Mouse (Mus musculus): ENCODE data around the gene Gm20671.
"Not testable (repeated sequence)": the region's sequence is repeated elsewhere in the genome, so short reads cannot be mapped to it uniquely, and the experiment has no call there.

The Gm20671 gene

DNA sequence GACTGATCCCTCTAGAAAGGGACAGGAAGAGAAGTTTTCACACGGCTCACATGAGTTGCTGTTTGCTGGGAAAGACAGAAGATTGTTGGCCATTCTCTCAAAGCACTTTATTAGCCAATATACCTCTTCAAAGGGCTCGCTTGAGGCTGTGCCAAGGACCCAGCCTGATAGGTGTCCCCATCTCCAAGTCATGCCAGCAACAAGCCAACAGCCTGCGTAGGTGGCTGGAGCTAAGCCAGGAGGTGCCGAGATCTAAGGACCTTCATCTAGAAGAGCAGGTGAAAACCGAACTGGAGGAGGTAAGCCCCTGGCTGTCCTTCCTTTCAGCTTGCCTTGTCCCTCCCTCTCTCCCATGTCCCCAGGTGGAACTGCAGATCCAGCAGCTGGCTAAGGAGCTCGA, 91.1 kb downstream of the Gm20671 start:
- no peak for DNase-seq (ENCODE audit: low read depth, low spot score)

DNA sequence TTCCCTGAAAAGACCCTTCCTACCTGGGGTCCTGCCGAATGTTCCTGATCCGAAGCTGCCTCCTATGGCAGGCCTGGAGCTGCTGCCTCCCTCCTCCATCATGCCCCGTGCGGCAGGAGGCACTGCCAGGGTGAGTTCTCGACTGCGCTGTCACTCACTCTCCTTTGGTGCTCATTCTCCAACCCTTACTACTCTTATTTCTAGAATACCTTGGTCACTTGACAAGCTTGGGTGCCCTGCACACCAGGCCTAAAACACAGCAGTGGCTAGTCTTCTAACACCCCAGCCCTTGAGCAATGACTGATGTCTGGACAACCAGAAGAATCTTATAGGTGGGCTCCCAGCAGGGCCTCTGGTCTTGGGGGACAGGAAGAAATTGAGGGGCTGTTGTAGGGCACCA, 93.0 kb downstream of the Gm20671 start:
- not testable (repeated sequence) for DNase-seq (ENCODE audit: low read depth, low spot score)

DNA sequence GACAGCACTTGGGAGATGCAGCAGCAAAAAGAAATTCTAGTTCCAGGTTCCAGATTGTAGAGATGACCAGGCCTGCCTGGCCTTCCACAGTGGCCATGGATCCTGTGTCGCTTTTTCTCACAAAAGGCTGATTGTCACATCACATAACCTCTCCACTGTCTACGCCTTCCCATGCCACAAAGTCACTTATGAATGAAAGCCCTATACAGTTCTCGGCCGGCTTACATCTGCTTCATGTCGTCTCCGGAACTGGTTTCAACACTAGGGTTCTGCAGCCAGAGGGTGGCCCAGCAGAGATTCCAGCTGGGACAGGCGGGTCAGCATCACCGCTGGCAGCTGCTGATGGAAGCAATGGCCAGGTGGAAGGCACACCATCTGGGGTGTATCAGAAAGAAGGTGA, 98.1 kb downstream of the Gm20671 start:
- no peak for DNase-seq (ENCODE audit: low read depth, low spot score)

DNA sequence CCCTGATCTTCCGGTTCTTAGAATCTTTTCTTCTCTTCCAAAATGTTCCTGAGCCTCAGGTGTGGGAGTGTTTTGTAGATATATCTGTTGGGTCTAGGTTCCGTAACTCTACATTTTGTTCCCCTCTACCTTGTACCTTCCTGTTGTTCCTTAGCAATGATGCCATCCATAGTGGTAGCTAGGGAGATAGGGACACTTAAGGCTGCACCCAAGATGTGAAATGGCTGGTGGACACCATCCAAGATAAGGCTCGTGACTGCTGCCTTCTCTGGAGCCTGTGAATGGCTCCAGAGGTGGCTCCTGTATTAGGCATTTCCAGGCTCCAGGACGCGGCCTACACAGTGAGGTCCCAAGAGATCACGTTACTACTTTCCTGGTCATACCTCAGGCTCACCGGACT, 98.6 kb downstream of the Gm20671 start:
- no peak for DNase-seq (ENCODE audit: low read depth, low spot score)

DNA sequence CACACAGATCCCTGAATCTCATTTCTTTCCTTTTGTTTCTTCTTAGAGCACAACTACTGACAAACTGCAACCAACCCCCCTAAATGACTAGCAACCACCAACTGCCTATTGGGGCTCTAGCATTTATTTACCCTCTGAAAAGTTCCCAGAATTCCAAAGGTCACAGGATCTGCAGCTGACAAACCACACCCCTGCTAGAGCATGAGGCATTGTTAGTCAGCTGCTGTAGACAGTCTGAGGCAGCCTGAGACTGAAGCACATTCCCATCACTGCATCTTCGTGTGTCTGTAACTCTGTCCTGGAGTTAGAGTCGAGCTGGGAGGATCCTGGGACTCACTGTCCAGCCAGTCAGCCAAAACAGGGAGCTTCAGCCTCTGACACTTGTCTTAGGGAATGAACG, 101.5 kb downstream of the Gm20671 start:
- not testable (repeated sequence) for DNase-seq (ENCODE audit: low read depth, low spot score)

DNA sequence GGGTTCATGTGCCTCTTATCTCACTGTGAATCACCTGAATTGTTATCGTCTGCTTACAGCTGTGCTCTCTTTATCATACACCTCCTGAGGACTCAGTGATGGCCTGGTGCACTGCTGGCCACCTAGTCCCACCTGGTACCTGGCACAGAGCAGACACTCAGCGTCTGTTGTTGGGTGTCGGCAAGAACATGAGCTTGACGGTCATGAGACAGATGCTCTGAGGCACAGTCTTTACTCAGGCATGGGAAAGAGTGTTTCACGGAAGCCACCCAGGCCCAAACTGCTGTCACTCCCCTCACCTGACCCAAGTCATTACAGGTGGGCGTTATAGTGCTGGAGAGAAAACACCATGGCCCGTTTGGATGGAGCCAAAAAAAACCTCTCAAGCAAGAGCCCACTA, 102.9 kb downstream of the Gm20671 start:
- DNase-seq (ENCODE audit: low read depth, low spot score) = no peak

DNA sequence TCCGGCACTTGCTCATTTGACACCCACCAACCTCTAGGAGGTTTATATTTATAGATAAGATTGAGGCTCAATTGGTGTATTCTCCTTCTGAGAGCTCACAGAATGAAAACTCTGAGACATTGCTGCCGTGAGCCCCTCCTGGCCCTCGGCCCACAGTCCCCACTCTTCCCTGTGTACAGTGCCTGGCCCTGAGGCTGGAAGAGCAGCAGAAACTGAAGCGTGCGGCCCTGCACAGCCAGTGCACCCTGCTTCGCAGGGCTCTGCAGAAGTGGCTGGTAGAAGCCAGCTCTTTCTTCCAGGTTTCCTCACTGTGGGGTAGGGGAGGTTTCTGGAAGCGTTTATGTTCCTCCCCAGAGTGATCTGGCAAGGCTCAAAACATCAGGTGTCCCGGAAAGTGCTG, 104.2 kb downstream of the Gm20671 start:
- not testable (repeated sequence) for DNase-seq (ENCODE audit: low read depth, low spot score)

DNA sequence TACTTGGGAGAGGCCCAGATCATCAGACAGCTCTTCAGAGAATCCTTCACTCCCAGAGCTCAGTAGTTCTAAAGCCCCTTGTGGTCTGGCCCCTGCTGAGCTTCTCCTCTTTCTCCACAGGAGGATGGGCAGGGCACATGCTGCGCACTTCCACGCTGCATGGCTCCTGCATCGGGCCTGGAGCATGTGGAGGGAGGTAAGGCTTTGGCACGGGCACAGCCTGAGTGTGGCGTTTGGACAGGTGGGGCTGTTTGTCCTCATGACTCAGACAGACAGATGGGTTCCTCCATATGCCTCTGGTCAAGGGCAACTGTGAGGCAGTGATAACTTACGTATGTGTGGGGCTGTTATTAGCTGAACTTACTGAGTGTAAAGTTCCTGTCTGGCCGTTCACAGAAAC, 104.6 kb downstream of the Gm20671 start:
- no peak for DNase-seq (ENCODE audit: low read depth, low spot score)

DNA sequence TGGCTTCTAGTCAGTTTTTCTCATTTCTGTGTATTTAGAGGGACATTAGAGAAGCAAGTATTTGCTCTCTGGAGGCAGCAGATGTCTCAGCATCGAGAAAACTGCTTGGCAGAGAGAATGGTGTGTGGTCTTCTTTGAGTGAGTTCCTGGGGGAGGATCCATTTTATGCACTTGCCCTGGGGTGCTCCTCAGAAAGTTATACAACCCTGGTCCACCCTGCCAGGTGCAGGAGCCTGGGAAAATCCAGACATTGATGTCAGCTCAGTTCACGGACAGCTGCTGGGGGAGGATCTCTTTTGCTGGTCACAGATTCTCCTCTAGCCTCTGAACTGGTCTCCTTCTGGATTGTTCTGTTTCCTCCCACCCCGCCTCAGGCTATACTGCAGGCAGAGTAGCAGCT, 105.6 kb downstream of the Gm20671 start:
- no peak for DNase-seq (ENCODE audit: low read depth, low spot score)

DNA sequence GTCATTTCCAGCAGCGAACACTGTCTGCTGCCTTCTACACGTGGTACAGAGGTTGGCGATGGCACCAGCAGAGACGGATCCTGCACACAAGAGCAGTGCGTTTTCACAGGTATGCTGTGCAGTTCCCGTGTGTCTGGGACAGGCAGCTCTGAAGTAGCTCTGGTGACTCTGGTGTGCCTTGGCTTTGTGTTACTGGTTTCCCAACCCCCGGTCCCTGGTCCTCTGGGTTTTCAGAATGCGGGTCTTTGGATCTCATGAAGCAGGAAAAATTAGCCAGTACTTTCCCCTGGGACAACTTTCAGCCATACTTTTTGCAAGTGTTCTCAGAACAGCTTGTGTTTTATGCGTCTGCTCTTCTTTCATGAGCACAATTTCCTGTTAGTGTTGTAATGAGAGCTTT, 106.5 kb downstream of the Gm20671 start:
- no peak for DNase-seq (ENCODE audit: low read depth, low spot score)

DNA sequence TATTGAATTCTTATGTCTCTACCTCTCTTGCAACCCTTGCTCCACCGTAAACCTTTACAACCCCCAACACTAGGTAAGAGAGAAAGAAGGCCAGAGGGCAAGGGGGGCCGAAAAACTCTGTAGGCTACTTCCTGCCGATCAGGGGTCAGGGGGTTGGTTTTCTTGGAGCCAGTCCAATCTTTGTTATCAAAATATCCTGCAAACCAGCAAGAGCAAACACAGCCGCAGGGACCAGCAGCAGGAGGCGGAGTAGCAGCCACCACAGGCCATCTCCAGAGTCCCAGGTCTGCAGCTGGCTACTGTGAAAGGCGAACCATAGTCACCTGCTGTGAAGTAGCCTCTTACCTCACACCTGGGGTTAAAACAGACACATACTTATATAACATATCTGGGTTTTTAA, 108.0 kb downstream of the Gm20671 start:
- no peak for DNase-seq (ENCODE audit: low read depth, low spot score)

DNA sequence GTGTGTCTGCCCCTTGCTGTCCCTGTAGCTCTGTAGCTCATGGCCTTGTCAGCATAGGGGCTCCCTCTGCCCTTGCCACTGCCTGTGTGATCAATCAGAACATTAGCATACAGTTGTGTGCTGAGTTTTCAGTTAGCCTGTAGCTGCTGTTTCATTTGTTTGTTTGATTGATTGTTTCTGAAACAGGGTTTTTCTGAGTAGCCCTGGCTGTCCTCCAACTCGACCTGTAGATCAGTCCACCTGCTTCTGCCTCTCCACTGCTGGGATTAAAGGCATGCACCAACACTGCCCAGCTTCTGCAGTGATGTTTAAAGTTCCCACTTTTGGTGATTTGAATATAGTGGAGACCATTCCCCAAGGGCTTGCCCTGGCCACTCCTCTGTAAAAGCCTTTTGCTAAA, 109.2 kb downstream of the Gm20671 start:
- DNase-seq (ENCODE audit: low read depth, low spot score) = no peak

DNA sequence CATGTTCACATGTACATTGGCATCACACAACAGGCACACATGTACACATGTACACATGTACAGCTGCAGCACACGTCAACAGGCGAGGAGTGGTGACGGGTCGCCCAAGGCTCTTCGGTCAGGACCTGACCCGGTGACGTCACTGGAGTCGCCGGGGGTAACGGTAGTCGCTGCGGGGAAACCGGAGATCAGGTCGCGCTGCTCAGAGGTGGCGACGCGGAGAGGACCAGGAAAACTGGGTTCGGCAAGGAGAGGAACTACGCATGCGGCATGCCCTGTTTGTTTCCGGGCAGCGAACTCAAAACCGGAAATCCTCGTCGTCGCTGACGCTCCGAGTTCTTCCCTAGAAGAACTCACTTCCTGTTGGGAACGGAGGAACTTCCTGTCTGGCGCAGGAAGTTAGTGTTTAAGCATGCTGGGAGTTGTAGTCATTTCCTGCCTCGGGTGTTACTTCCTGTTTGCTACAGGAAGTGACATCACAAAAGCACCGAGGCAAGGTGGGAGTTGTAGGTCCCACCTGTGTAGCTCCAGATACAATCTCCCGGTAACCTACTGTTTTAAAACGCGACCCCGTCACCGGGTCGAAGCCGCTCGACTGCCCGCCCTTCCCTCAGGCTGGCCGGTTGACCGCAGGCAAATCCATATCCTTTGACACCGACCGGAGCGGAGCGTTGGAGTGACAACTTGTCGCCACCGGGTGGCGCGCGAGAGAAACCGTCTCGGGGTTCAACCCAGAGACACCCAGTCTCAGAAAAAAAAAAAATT, 113.0 kb downstream of the Gm20671 start:
- DNase-seq (ENCODE audit: low read depth, low spot score) = peak; percentile 90

DNA sequence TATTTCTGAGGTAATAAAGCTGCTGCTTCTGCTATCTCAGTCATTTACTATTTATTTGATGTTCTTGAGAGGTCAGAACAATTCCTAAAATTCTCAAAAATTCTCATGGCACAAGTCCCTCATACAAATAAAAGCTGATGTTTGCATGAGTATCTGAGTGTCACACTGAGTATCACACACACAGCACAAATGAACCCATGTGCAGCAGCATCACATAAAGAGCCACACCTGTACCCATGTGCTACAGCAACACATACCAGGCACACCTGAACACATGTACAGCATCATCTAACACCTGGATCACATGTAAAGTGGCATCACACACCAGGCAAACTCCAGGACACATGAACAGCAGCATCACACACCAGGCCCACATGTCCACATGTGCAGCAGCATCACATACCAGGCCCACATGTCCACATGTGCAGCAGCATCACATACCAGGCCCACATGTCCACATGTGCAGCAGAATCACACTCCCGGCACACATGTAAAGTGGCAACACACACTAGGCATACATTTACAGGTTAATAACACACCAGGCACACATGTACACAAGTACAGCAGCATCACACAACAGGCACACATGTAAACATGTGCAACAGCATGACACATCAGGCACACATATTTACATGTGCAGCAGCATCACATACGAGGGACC, 113.7 kb downstream of the Gm20671 start:
- no peak for DNase-seq (ENCODE audit: low read depth, low spot score)

DNA sequence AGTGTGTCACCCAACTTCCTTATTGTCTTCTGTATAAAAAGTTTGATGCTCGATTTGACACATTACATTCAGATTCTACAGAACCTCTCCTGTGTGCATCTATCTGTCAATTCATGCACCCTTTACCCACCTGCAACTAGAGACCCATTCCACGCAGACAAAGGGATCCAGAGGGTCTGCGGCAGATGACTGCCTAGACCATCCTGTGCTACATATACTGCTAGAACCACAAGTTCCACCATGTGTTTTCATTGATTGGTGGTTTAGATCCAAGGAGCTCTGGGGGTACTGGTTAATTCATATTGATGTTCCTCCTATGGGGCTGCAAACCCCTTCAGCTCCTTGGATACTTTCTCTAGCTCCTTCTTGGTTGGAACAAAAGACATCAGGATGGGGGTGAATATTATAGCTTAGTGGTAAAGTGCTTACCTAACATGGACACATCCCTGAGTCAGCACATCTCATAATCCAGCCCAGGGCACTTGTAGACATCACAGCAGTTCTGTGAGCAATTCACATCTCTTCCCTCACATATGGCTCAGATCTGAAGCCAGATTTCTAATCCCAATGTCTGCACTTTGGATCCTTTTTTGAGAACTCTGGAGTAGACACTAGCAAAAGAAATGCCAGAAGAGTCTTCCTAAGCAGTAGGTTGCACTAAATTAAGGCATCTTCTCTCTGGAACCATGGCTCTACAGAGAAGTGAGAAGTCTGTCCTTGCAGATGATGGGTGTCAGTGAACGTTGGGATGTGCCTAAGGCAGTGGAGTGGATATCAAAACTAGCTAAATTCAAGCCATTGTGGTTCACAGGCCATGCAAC, 114.5 kb downstream of the Gm20671 start:
- DNase-seq (ENCODE audit: low read depth, low spot score) = no peak

DNA sequence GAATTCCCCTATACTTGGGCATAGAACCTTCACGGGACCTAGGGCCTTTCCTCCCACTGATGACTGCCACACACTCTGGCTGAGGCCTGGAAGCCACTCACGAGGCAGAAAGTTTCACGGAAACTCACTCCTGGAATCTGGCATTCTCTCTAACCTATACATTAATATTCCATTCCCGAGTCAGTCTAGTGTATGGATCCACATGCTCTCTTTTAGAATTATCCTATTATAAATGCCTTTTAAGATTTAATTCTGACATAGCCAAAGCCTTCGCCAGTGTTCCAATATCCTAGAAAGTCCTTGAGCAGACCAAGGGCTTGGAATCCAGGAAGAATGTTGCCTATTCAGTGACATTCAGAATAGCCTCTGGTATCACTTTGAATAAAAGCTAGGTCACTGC, 115.4 kb downstream of the Gm20671 start:
- DNase-seq (ENCODE audit: low read depth, low spot score) = no peak

DNA sequence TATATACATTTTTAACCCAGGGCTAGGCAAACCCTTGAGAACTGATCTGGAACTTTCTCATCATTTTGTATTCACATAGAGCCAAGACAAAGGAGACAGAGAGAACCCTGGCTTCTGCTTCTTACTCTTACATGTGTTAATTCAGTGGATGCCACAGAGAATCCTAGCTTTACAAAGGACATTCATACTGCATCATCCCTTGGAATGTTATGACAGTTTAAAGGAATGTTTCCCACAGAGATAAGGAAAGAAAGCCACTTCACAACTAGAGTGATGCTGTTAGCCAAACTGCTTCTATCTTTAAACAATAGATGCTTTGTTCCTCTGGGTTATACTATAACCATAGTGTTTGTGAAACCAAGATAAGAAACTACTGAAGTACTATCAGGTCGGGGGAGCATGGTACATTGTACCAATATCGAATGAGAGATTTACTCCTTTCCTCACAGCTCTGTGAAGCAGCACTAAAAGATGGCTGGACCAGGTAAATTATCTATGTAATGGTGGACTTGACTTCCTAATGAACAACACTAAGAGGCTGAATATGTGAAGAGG, 120.6 kb downstream of the Gm20671 start:
- DNase-seq (ENCODE audit: low read depth, low spot score) = no peak

DNA sequence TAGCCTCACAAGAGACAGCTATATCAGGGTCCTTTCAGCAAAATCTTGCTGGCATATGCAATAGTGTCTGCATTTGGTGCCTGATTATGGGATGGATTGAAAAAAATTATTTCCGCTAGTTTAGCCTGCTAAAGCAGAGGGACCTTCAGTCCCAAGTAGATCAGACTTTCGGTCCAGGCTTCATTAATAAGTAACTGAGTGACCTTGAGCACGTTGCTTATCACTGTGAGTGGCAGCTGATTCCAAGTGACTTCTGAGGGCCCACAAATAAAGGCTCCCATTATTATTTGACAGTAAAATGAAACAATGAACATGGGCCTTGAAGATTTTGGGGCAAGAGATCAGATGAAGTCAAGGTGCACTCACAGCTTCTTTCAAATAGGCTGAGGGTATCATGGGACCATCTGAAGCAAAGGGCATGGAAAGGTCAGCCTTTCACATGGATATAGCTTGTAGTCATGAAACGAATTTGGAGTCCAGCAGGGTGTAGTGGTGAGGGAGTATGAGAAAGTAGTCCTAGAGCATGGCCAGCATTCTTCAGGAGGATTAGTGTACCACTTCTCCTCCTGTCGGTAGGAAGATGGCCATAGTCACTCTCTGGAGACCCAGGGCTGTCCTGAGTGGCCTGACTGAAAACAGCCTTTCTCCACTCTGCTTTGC, 129.6 kb downstream of the Gm20671 start:
- no peak for DNase-seq (ENCODE audit: low read depth, low spot score)

DNA sequence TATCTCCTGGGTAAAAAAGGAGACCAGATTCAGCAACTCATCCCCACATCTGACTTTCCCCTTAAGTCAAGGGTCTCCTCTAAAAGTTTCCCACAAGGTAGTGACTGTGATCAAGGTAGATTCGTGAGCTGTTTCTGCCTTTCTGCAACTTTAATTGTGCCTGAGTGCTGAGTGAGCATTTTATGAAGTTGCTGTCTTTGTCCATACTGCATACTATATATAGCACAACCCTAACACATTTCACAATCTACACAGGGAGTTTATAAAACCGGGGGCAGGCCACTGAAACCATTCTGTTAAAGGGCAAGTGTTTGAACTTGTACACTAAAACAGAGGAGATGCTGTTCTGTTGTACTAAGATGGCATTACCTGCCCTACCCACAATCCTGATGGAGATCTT, 133.5 kb downstream of the Gm20671 start:
- DNase-seq (ENCODE audit: low read depth, low spot score) = no peak

All from c-Kit-negative CD71-positive TER-119-positive erythroid progenitor cells, embryonic 14.5 days (primary cell).